Mouse (Mus musculus) lung, postnatal 4 days (tissue): Measurements from ENCODE around the gene Emg1.
A peak's percentile ranks its signal among the peaks of the same experiment; 100 is the strongest.
"Not testable (repeated sequence)": the region's sequence is repeated elsewhere in the genome, so short reads cannot be mapped to it uniquely, and the experiment has no call there.

ENCODE experiments used
- DNase-seq, 2 experiments: peaks; one replicate each; pipeline ENCODE4 v3.0.0; 2021

The Emg1 gene

DNA sequence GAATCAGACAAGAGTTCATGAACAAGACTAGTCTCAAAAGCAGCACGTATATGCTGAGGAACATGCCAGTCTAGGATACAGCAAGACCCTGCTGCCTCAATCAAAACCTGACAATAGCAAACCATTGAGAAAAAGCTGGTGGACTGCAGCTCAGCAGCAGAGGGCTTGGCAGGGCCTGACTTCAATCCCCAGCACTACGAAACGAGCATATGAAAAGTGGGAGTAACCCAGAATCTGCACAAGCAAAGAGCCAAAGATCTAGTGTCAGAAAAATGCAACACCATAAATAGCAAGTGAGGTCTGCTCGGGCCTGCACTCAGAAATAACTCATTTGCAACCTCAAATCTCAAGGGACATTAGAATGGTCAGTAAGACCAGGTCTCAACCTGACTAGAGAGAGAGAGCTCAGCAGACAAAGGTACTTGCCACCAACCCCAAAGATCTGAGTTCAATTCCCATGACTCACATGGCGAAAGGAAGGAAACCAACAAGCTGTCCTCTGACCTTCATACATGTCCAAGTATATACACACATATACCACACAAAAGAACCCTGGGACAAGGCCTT lies 5.8 kb downstream of the Emg1 start:
- no peak for DNase-seq

DNA sequence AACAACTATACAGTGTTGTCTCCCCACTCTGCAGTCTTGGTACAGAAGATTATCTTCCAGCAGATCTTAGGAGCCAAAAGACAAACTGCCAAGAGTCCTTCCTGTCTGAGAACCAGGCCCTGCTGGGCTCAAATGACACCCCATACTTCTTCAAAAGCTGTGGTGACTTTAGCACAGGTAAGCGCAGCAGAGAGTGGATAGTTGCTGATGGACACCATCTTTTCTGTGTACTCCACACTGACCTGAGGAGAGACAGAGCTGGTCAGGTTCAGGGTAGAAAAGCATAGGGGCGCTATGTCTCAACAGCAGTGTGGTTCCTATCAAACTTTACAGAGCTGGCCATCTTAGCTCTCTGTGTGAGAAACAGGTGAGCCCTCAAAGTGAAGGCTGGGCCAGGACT lies 7.6 kb downstream of the Emg1 start:
- DNase-seq: no peak

DNA sequence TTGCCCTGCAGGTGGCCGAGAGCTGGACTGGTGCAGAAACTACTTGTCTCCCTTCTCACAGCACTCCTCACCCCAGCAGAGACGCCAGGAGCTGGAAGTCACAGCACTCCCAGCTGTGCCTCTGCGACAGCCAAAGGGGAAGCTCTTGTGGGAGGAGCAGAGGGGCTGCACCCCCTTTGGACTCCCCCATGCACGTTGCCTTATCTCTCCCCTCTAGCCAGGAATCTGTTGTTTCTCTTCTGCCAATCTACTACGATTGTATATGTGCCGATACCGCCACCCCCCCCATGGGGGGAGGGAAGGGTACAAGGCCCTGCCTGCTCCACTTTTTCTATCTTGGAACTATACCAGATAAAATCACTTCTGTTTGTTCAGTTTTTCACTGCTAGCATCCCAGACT lies 8.2 kb downstream of the Emg1 start:
- DNase-seq: no peak

DNA sequence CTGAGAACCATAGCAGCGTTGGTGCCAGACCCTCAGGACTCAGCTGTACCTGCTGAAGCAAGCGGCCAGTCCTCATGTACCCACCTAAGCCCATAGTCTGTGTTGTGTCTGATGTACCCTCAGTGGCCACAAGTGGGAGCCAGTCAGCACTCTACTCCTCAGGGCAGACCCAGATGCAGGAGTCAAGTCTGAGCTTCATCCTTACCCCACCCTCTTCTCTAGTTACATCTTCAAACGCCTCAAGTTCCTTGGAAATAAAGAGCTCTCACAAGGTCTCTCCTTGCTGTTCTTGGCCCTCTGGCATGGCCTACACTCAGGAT lies 9.2 kb downstream of the Emg1 start:
- peak; percentile 71 to 81 for DNase-seq

DNA sequence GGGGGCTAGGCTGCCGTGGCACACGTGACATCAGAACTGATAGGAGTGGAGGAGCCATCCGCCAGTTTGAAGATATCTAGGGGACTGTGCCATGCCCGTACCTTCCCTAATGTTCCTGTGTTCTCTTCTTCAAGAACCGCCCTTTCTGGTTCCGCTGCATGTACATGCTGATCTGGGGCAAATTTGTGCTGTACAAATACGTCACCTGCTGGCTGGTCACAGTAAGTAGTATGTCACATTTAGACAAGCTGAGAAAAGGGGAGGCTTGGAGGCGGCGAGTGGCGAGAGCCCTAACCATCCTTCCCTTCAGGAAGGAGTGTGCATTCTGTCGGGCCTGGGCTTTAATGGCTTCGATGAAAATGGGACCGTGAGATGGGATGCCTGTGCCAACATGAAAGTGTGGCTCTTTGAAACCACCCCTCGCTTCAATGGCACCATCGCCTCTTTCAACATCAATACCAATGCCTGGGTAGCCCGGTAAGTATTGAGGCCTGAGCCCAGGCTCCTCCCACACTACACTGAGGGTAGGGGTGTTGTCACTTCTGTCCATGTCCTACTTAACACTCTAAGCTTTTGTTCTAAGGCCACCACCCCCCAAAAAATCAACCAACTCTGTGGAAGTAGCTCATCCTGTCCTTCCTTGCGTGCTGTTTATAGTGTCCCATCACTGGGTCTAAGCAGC lies 9.7 kb downstream of the Emg1 start:
- no peak for DNase-seq

DNA sequence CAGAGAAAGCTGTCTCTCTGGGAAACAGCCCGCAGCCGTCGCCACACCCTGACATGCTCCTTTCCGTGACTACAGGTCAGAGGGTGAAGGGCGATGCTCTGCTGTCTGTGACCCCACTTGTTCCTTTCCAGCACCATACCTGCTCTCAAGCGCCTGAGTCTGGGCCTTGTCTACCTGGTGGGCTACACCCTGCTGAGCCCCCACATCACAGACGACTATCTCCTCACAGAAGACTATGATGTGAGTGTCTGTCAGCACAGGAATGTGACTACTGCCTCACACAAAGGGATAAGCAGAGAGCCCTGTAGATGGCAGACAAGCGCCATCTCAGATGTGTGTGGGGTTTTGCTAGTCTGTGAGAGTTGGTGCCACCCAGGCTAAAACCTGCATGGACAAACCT lies 10.6 kb downstream of the Emg1 start:
- DNase-seq: no peak

DNA sequence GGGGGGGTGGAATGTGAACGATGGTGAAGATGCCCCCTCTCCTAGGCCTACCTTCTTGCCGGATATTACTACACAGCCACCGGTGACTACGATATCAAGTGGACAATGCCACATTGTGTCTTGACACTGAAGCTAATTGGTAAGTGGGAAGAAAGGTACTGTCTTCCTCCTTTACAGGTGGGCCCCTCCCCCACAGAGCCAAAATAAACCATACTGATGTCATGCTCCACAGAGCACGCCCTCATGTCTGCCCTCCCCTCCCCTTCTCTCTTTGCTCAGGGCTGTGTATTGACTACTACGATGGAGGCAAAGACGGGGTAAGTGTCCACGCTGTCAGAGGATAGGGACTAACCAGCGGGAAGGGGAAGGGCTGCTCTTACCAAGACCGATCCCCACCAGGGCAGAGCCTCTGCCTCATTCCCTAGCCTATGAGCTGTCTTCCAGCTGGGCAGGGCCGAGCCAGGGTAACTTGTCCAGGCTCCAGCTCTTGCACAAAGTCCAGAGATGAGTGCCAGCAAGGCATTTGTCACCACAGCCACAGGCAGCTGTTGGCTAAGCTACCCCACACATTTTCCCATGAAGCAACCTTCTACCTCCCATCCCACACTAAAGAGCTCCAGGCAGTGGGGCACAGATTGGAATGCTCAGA lies 11.9 kb downstream of the Emg1 start:
- DNase-seq: peak; percentile 59 to 88

DNA sequence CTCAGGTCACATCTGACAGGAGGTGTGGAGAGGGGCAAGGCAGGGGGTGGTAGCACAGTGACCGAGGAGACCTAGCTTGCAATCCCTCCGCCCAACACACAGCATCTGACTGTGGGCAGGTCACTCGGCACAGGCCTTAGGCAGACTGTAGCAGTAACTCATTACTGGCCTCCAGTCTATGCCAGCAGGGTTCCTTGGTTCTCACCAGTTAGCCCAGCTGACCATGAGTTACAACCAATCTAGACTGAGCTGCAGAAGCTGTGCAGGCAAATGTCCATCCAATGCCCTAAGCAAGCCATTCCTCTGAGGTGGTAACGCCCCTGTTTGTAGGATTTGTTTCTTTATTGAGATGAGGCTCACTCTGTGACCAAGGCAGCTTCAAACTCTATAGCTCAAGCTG lies 12.6 kb downstream of the Emg1 start:
- no peak for DNase-seq

DNA sequence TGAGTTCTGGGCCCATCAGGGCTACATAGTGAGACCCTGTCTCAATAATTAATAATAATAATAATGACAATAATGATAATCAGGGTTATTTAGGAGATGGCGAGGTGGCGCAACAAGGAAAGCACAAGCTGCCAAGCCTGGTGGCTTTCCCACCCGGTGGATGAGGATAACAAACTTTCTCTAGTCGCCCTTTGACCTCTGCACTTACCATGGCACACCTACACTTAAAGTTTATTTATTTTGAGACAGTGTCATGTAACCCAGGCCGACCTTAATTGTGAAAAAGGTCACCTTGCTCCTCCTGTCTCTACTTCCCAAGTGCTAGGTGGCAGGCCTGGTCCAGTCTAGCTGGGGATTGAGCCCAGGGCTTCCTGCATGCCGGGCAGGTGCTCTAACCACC lies 13.2 kb downstream of the Emg1 start:
- DNase-seq: no peak

DNA sequence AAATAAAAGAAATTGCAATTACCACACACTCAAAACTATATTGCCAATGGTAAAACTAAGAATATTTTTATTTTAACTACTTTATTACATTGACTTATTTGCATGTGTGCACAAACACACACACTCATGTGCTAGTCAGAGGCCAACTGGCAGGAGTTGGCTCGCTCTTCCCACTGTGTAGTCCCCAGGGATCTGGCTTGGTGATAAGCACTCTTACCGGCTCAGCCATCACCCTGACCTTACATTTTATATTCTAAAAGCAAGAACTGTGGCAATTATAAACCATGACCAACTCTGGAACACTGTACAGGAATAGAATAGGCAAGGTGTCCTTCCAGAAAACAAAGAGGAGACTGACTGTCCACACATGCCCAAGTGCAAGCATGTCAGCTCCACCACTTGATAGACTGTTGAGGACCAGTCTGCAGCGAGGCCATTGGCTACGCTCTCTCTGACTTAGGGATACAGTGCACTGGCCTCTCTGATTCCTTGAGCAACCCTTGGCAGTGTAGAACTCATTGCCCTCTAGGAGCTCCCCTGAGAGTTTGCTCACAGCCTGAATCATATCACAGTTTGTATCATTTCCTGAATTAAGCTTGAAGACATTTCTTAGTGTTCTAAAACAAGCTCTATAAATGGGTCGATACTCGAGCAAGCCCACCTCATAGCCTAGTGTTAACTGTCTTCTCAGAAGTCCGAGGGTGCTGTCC lies 15.4 kb downstream of the Emg1 start:
- DNase-seq: no peak

DNA sequence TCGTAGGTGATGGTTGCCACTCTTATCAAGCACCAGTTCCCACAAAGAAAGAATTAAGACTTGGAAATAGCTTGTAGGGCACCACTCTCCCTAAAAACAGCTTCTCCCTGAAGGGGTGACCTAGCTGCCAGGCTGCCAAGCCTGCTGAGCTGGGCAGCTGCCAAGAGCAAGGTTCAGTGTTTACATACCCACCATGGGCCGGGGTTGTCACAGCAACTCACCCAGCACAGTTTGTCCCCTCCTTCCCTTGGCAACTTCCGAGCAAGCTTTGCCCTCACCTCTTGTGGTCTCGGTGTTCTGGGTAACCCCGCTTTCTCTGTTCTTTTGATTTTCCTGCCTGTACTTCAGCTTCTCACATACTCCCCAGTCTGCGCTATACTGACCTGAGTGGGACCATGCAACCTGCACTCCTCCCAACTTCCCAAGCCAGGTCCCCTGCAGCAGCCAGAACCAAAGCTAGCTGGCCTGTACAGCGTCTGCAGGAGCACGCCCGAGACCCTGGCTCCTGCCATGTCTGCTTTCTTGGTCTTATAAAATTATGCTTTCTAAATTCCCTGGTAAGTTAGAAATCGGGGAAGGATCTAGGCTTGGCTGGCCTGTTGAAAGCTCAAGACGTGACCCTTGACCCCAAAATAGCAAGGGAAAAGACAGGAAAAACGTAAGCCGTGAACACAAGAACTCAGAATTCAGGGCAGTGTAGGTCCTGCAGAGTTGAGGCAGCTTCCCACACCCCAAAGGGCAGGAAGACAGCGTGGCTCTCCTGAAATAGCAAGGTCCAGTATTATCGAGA lies 17.6 kb downstream of the Emg1 start:
- peak; percentile 82 to 90 for DNase-seq

DNA sequence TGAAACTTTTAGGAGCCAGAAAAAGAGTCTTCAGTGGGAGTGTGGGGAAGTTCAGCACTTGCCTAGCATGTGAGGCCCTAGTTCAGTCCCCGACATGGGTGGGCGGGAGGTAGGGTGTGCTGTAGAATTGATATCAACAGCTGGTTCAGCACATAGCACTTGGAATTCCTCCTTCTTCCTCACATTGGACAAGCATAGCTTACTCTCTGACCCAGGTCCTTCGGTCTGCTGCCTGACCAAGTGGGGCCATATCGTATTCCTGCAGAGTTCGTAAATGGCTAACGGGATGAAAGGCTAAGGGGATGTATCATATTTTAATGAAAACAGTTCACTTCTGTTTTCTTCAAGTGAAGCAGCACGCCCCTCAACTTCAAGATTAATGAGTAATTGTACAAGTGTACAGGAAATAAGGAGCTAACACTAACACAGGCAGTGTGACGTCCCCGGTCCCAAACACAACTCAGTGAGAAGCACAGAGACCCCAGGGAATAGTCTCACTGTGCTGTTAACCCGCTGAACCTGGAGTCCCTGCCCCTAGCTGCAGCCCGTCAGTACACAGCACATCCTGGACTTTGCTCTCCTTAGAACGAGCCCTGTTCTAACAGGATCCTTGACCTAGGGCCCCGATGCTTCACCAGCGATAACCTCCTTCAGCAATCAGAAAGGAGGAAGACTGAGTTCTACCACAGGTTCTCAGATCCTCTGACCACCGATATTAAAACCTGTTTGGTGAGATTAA lies 18.6 kb downstream of the Emg1 start:
- DNase-seq: no peak

DNA sequence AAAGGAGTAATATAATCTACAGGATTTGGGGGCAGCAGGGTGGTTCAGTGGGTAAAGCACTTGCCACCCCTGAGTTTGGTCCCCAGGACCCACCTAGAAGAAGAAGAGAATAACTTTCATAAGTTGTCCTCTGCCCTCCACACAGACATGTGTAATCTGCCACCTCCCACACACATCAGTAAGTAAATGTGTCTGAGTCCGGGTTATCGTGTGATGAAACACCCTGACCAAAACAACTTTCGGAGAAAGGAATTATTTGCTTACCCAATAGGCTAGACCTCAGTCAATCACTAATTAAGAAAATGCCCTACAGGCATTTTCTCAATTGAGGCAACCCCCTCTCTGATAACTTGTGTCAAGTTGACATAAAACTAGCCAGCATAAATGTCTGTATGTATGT lies 21.5 kb downstream of the Emg1 start:
- DNase-seq: no peak

DNA sequence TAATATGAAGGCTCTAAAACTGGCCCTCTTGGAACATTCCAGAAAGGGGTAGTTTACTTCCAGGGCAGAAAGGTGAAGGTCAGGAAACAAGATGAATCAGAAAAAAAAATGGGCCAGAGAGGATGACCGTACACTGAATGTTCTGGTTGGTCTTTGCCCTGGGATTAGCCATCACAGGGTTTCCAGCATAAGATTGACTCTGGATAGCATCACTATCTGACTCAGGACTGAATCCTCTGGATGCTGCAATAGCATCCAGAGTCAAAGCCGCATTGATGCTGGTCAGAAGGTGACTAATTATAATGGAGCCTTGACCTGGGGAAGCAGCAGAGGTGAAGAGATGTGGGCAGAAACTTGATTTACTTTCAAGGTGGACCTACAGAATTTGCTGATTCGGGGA lies 23.0 kb downstream of the Emg1 start:
- DNase-seq: no peak

DNA sequence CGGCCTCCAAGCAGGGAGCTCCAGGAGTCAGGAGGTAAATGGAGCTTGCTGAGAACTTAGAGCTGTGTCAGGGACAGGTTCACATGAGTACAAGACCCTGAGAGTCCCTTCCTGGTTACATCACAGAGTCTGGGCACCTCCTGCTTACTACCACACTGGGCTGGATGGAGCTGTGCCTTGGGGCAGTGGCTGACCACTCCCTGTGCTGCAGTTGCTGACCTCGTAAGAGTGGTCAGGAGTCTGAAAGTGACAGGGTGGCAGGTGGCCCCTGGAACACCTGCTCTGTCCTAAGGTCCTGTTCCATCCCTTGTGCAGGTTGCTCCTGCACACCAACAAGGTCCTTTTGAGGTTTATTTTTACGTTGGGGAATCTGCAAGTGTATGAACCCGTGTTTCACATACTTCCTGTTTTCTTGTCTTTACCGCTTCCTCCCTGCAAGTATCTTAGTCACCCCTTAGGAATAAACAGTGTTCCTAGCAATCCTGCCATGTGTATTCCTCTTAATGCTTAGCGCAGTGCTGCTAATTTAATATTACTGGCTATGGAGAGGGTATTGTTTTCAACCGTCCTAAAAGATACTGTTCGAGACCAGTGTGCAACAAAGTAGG lies 23.7 kb downstream of the Emg1 start:
- no peak for DNase-seq

DNA sequence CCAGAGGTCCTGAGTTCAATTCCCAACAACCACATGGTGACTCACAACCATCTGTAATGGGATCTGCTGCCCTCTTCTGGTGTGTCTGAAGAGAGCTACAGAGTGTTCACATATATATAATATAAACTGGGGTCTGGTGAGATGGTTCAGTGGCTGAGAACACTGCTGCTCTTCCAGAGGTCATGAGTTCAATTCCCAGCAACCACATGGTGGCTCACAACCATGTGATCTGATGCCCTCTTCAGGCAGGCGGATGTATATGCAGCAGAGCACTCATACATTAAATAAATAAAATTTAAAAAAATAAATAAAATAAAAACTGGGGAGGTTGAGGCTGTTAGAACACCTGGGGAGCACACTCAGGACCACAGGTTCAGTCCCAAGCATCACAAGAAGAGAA lies 25.3 kb downstream of the Emg1 start:
- DNase-seq: not testable (repeated sequence)

DNA sequence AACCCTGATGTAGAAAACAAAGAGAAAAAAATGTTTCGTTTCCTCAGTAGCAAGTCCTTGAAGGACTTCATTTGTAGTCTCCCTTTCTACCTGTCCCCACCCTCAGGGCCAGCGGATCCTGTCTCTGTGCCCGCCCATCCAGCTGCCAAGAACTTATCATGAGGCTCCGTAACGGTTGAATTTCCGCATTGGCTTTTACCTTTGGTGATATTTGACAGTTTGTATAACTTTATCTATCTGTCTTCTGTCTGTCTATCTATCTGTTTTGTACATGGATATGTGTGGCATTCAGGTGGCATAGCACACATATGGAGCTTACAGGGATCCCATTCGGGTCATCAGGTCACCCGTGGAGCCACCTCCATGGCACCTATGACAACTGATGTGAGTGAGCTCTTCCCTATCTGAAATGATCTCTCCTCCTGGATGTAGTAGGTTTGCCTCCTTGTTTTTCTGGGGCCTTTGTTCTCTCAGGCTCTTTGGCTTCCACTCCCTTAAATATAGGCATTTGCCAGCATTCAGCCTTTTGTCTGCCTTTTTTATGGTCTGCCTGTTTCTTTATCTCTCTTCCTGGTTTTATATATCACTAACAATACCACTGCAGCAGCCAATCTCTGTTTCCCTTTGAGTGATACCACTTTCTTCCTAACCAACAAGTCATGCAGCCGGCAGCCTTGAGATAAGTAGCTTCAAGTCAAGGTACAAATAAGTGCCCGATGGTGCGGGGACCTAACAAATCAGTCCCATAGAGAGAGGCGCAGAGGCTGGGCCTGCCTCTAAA lies 26.2 kb downstream of the Emg1 start:
- no peak for DNase-seq

DNA sequence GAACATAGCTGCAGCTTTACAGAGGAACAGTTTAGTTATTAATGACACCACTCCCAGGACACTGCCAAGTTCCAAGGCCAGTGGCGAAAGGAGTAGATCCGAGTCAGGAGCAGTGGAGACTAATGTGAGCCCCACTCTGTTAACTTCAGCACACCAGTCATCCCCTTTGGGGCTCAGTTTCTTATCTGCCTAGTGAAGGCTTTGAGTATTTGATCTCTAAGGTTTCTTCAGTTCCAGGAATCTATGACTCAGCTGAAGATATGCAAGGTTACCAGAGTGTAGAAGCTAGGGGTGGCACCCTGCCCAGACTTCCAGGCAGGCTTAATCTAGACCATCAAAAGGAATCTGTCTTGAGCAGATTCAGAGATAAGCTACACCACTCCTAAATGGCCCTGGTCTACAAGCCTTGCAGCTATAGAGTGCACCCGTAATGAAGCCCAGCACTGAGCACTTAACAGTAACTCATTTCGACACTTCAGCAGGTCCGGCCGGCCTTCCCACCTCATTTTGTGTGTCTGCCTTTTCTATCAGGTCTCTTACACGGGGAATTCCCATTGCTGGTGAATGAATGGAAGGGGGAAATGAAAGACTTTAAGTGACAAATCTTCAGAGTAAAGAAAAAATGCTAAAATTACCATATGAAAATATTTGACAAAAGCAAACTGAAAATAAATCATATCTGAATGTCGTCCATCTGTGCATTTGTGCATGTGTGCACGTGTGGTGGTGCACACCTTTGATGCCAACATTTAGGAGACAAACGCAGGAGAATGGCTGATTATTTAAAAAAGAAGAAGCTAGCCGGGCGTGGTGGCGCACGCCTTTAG lies 28.2 kb downstream of the Emg1 start:
- peak; percentile 69 to 87 for DNase-seq

DNA sequence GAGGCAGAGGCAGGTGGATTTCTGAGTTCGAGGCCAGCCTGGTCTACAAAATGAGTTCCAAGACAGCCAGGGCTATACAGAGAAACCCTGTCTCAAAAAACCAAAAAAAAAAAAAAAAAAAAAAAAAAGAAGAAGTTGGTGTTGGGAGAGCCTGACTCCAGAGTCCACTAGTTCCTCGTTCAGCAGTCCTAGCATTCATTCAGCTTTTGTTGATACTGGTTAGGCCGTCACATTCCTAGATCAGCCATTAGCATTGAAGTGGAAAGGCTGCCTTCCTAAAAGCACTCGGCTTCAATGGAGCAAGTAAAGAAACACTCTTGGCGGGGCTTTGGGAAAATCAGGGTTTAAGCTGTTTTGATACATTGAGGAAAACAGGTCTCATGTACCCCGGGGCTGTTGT lies 29.7 kb downstream of the Emg1 start:
- DNase-seq: not testable (repeated sequence)

DNA sequence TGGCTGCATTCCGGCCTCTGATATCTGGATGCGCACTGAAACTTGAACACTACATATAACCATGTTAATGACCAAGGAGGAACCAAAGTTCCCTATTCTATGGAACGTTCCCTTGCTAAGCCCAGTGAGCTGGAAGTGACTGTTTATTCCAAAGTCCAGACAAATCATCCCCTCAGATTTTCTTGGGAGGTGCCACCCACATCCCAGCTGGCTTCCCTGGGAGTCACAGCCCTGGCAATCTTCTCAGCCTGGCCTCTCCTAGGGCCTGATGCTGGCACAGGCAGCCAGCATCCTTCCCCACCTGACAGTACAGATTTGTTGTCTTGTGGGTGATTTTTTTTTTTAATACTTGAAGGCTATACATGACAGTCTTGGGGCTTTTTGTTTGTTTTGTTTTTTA lies 32.5 kb downstream of the Emg1 start:
- no peak for DNase-seq
